Mouse (Mus musculus): ENCODE results near the gene Srprb. TPM values are rescaled to one million over a fixed set of nuclear protein-coding genes. Genes with fewer than 3 reads are reported as not detected.

Srprb gene
- polyA plus RNA-seq, 2 experiments = 67.4 to 73.0 TPM

GRCm38 (mm10) chr9:103208802-103209423 is 7.0 kb upstream of the Srprb start:
- H3K9me3 ChIP-seq (ENCODE audit: control insufficient read depth, low read length) = no peaks in the 10 kb centered on the region
- no peaks in the 10 kb centered on the region for H3K4me1 ChIP-seq (ENCODE audit: control insufficient read depth, insufficient read depth, low read length)
- no peak for DNase-seq (ENCODE audit: low spot score)
- H3K4me2 ChIP-seq (replicated peaks; ENCODE audit: low read depth, low read length, severe bottlenecking) = no peak overlapping the region
- H3K4me3 ChIP-seq (replicated peaks; ENCODE audit: low read length) = no peak overlapping the region
- H3K27ac ChIP-seq (replicated peaks; ENCODE audit: low read depth, low read length) = no peak overlapping the region
- ATAC-seq (ENCODE audit: low FRiP score, low read depth) = no peak
- H3K27me3 ChIP-seq (ENCODE audit: control insufficient read depth, insufficient read depth, low read length) = no peaks in the 10 kb centered on the region
- no peaks in the 10 kb centered on the region for H3K36me3 ChIP-seq (ENCODE audit: control insufficient read depth, insufficient read depth, low read length)
- no peak for TF ChIP-seq POLR2A (IDR thresholded peaks at IDR 0.05; ENCODE audit: borderline replicate concordance, extremely low read depth, insufficient read depth, insufficient read length)
- 59% methylated on average over 6 of the region's 6 CpGs for WGBS
- no peak overlapping the region for H3K9ac ChIP-seq (ENCODE audit: low read depth, low read length, severe bottlenecking)

GRCm38 (mm10) chr9:103207846-103208245 is 5.9 kb upstream of the Srprb start:
- H3K36me3 ChIP-seq (ENCODE audit: control insufficient read depth, insufficient read depth, low read length) = no peaks in the 10 kb centered on the region
- H3K4me3 ChIP-seq (replicated peaks; ENCODE audit: low read length) = 0 out of 2 replicates have a peak overlapping the region, but pooled peaks have one; percentile 7
- H3K27ac ChIP-seq (replicated peaks; ENCODE audit: low read depth, low read length) = no peak overlapping the region
- H3K9ac ChIP-seq (ENCODE audit: low read depth, low read length, severe bottlenecking) = no peak overlapping the region
- peak overlapping the region; percentile 40 for H3K4me2 ChIP-seq (replicated peaks; ENCODE audit: low read depth, low read length, severe bottlenecking)
- no peaks in the 10 kb centered on the region for H3K9me3 ChIP-seq (ENCODE audit: control insufficient read depth, low read length)
- H3K4me1 ChIP-seq (ENCODE audit: control insufficient read depth, insufficient read depth, low read length) = no peaks in the 10 kb centered on the region
- TF ChIP-seq POLR2A (IDR thresholded peaks at IDR 0.05; ENCODE audit: borderline replicate concordance, extremely low read depth, insufficient read depth, insufficient read length) = no peak
- 10% methylated on average over 16 of the region's 16 CpGs for WGBS
- ATAC-seq (ENCODE audit: low FRiP score, low read depth) (peak; percentile 90), DNase-seq (ENCODE audit: low spot score) (peak; percentile 87)
- H3K27me3 ChIP-seq (ENCODE audit: control insufficient read depth, insufficient read depth, low read length) = no peaks in the 10 kb centered on the region

- H3K4me2 ChIP-seq (replicated peaks; ENCODE audit: low read depth, low read length, severe bottlenecking) = no peak overlapping the region
- DNase-seq (ENCODE audit: low spot score) (no peak), ATAC-seq (ENCODE audit: low FRiP score, low read depth) (no peak)
- no peaks in the 10 kb centered on the region for H3K27me3 ChIP-seq (ENCODE audit: control insufficient read depth, insufficient read depth, low read length)
- no peak overlapping the region for H3K9ac ChIP-seq (ENCODE audit: low read depth, low read length, severe bottlenecking)
- no peak overlapping the region for H3K27ac ChIP-seq (replicated peaks; ENCODE audit: low read depth, low read length)
- H3K4me3 ChIP-seq (replicated peaks; ENCODE audit: low read length) = no peak overlapping the region
- TF ChIP-seq POLR2A (IDR thresholded peaks at IDR 0.05; ENCODE audit: borderline replicate concordance, extremely low read depth, insufficient read depth, insufficient read length) = no peak
- no peaks in the 10 kb centered on the region for H3K36me3 ChIP-seq (ENCODE audit: control insufficient read depth, insufficient read depth, low read length)
- H3K4me1 ChIP-seq (ENCODE audit: control insufficient read depth, insufficient read depth, low read length) = peaks cover 4% of the 10 kb centered on the region; the same call in 1 of the 2 replicates
- no peaks in the 10 kb centered on the region for H3K9me3 ChIP-seq (ENCODE audit: control insufficient read depth, low read length)
- 86% methylated on average over 5 of the region's 5 CpGs for WGBS
Measured at GRCm38 (mm10) chr9:103205786-103206185, 3.8 kb upstream of the Srprb start.

- DNase-seq (ENCODE audit: low spot score) = no peak
- Histone ChIP-seq H3K4me2 (replicated peaks; ENCODE audit: low read depth, low read length, severe bottlenecking) (no peak overlapping the region), H3K4me3 (replicated peaks; ENCODE audit: low read length) (no peak overlapping the region), H3K27me3 (ENCODE audit: control insufficient read depth, insufficient read depth, low read length) (no peaks in the 10 kb centered on the region), H3K9ac (ENCODE audit: low read depth, low read length, severe bottlenecking) (no peak overlapping the region), H3K36me3 (ENCODE audit: control insufficient read depth, insufficient read depth, low read length) (peaks cover 59% of the 10 kb centered on the region), H3K9me3 (ENCODE audit: control insufficient read depth, low read length) (no peaks in the 10 kb centered on the region), H3K4me1 (ENCODE audit: control insufficient read depth, insufficient read depth, low read length) (no peaks in the 10 kb centered on the region), H3K27ac (replicated peaks; ENCODE audit: low read depth, low read length) (no peak overlapping the region)
- no peak for ATAC-seq (ENCODE audit: low FRiP score, low read depth)
- no peak for TF ChIP-seq POLR2A (IDR thresholded peaks at IDR 0.05; ENCODE audit: borderline replicate concordance, extremely low read depth, insufficient read depth, insufficient read length)
- 95% methylated on average over 4 of the region's 4 CpGs for WGBS
Measured at GRCm38 (mm10) chr9:103188416-103188815, 13.5 kb downstream of the Srprb start.

- no peaks in the 10 kb centered on the region for H3K4me1 ChIP-seq (ENCODE audit: control insufficient read depth, insufficient read depth, low read length)
- H3K27ac ChIP-seq (replicated peaks; ENCODE audit: low read depth, low read length) = no peak overlapping the region
- no peaks in the 10 kb centered on the region for H3K9me3 ChIP-seq (ENCODE audit: control insufficient read depth, low read length)
- no peak overlapping the region for H3K9ac ChIP-seq (ENCODE audit: low read depth, low read length, severe bottlenecking)
- no peak overlapping the region for H3K4me2 ChIP-seq (replicated peaks; ENCODE audit: low read depth, low read length, severe bottlenecking)
- 64% methylated on average over 9 of the region's 9 CpGs for whole genome bisulfite sequencing
- H3K27me3 ChIP-seq (ENCODE audit: control insufficient read depth, insufficient read depth, low read length) = no peaks in the 10 kb centered on the region
- peaks cover 43% of the 10 kb centered on the region for H3K36me3 ChIP-seq (ENCODE audit: control insufficient read depth, insufficient read depth, low read length)
- no peak for TF ChIP-seq POLR2A (IDR thresholded peaks at IDR 0.05; ENCODE audit: borderline replicate concordance, extremely low read depth, insufficient read depth, insufficient read length)
- no peak for ATAC-seq (ENCODE audit: low FRiP score, low read depth)
- H3K4me3 ChIP-seq (replicated peaks; ENCODE audit: low read length) = no peak overlapping the region
- DNase-seq (ENCODE audit: low spot score) = no peak
Measured at GRCm38 (mm10) chr9:103186747-103187146, 15.2 kb downstream of the Srprb start.

Measured in limb, embryonic 14.5 days (tissue).